Mouse (Mus musculus) C2C12 (cell line): ENCODE measurements around the gene Ttc30a2.

Experiments
- CTCF ChIP-seq: IDR thresholded peaks from one replicate; pipeline ENCODE4 v1.5.1; 2011; ENCODE audit not compliant: control insufficient read depth, insufficient read depth, insufficient read length
- MAX ChIP-seq: IDR thresholded peaks from one replicate; pipeline ENCODE4 v1.6.1; 2011; ENCODE audit warnings: mild to moderate bottlenecking, control low read depth
- MYOD1 ChIP-seq: IDR thresholded peaks from one replicate; pipeline ENCODE4 v1.6.1; 2011; ENCODE audit warnings: low read depth; ENCODE audit not compliant: control insufficient read depth, insufficient read length

DNA sequence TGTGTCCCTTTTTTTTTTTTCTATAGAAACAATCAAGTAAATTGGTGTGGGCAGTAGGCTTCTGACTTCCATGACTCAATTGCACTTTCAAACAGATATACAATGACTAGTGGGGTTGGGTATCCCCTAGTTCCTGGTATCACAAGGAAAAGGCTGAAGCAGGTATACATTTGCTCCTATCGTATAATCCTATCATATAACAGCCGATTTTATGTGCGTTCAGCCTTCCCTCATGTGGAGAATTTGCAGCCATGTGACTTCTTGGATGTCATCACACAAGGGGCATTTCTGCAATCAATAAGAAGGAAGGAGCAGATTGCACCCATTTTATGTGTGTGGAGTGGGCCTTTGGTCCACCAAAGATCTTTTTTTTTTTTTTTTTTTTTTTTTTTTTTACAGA, 5.1 kb upstream of the Ttc30a2 start:
- TF ChIP-seq CTCF, result no peak
- no peak for TF ChIP-seq MAX
- TF ChIP-seq MYOD1, result no peak
